Mouse (Mus musculus) ovary, postnatal 10 days (tissue): ENCODE measurements around the gene Rnh1.

ENCODE experiments used
- DNase-seq: peaks from one replicate; pipeline ENCODE4 v3.0.0; 2022; ENCODE audit warnings: low spot score

Gene Rnh1

DNA sequence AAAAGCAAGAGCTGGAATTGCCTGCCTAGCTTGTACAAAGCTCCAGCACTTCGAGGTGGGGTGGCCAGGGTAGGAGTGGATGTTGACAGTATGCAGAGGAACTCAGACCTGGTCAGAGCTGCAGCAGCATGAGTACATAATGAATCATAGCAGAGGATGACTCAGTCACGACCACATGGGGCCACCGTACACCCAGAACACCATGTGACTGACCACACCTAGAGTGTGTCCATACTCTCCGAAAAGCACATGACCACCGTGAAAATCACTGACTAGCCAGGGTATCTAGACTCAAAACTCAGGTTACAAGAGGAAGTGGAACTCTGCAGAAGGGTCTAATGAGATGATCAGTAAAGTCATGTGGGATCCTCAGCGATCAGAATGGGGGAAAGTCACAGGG, 7.8 kb downstream of the Rnh1 start:
- DNase-seq, result no peak

DNA sequence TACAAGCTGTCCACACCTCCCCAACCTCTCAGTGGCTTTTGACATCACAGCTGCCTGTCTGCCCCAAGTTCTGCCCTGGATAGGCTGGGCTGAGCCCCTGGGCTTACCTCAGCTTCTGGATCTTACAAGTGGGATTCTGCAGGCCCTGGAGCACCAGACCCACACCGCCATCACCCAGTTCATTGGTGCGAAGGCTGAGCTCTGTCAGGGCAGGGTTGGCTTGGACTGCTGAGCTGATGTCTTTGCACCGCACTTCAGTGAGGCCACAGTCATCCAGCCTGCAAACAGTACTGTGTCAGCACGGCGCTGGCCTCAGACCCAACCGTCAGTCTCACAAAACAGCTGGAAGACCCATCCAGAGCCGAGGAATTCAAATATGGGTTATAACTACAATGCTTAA, 8.3 kb downstream of the Rnh1 start:
- no peak for DNase-seq

DNA sequence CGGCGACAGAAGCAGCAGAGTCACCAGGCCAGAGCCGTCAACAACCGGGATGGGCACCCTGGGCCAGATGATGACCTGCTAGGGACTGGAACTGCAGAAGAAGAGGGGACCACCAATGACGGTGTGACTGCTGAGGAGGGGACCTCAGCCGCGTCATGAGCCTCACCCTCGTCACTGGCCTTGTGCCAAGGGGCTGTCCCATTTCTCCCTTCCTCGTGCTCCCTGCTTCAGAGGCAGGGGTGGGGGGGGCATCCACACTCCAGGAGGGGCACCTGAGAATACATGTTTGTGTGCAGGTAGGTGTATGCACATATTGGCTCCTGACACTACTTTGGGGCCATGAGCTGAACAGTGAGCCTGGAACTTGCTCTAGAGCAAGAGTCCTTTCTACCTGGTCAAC, 17.3 kb downstream of the Rnh1 start:
- no peak for DNase-seq

GRCm38 (mm10) chr7:141148639-141149038, 24.0 kb downstream of the Rnh1 start:
- no peak for DNase-seq

DNA sequence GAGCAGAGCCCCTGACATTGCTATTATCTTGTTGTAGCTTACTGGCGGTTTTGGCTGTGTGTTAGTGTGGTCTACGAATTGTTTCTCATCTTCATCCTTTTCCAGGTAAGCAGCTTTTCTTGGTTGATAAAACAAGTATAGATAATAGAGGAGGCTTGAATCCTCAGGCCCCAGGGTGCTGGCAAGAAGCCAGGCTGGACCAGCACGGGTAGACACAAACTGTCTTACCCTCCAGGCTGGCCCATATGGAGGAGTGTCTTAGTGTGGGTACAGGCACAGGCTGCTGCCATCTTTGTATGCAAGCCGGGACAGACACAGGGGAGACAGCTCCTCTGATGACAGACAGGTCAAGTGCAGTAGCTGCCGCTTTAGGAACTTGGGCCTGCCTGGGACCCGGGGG, 25.6 kb downstream of the Rnh1 start:
- no peak for DNase-seq

DNA sequence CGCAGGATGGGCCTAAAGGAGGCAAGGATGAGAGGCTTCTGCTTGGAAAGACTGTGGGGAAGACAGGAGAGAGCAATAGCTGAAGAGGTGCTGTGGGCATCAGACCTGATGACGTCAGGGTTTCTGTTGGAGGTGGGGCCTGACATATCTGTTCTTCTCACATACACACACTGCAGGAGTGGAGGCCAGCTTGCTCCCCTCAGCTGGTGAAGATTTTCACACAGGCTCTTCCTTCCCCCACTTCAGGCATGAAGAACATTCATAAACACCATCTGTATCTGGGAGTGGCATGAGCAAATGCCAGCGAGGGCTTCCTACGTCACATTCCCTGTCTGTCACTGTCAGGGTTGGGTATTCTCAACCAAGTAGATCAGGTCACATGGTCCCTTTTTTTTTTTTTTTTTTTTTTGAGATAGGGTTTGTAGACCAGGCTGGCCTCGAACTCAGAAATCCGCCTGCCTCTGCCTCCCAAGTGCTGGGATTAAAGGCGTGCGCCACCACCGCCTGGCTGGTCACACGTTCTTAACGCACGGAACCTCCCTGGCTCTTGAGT, 26.5 kb downstream of the Rnh1 start:
- DNase-seq, result no peak

DNA sequence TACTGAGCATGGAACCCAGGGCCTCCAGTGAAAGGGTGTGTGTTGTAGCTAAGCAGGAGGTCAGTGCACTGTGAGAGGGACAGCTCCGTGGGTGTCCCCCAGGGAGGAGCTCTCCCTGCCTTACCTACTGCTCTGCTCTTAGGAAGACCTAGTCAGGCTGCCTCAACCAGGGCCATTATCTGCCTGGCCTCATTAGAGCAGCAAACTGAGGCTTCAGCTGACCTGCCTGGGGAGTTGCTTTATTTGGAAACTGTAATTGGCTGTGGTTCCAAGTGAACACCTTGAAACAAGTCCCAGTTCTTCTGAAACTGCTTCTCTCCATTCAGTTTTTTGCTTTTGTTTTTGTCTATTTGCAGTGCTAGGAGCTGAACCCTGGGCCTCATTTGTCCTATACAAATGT, 27.3 kb downstream of the Rnh1 start:
- no peak for DNase-seq

- no peak for DNase-seq
Observed at GRCm38 (mm10) chr7:141144650-141145049, 28.0 kb downstream of the Rnh1 start.

GRCm38 (mm10) chr7:141143861-141144260, 28.8 kb downstream of the Rnh1 start:
- no peak for DNase-seq

- DNase-seq, result no peak
Observed at GRCm38 (mm10) chr7:141143112-141143511, 29.5 kb downstream of the Rnh1 start.

- no peak for DNase-seq
Observed at GRCm38 (mm10) chr7:141141326-141141725, 31.3 kb downstream of the Rnh1 start.

DNA sequence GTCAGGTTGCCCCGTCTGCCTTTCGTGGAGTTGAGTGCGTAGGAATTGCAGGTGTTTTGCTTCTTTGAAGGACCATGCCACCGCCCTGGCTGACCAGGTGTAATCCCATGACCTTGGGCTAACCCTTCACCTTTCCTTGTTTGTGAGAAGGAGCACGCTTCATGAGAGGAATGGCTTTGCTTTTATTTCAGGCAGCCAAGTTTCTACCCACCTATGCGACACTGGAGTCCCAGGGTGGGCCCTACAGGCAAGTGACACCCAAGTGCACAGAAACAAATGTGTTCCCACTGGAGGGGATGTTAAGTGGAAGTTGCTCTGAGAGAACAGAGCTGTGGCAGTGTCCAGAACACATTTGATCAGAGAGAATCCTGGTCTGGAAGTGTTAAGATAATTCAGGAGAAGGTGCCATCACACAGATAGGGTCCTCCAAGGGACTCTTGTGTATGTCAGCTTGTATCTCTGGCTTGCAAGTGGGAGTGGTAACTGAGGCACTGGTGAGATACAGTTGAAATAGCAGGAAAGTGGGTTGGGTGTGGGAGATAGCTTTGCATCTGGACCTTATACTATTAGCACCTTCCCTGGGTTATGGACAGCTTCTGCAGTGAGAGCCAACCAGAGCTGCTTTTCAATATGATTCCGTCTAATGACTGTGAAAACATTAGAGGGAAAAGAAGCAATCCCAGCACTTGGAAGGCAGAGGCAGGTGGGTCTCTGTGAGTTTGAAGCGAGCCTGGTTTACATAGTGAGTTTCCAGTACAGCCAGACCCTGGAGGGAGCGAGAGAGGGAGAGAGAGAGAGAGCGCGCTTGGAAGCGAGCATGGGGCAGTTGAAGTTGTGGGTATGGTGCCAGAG, 40.5 kb downstream of the Rnh1 start:
- no peak for DNase-seq

- peak; percentile 65 for DNase-seq
Observed at GRCm38 (mm10) chr7:141131024-141131820, 41.4 kb downstream of the Rnh1 start.

- DNase-seq, result no peak
Observed at GRCm38 (mm10) chr7:141123517-141123856, 49.2 kb downstream of the Rnh1 start.

GRCm38 (mm10) chr7:141122689-141123516, 49.8 kb downstream of the Rnh1 start:
- peak; percentile 74 for DNase-seq

DNA sequence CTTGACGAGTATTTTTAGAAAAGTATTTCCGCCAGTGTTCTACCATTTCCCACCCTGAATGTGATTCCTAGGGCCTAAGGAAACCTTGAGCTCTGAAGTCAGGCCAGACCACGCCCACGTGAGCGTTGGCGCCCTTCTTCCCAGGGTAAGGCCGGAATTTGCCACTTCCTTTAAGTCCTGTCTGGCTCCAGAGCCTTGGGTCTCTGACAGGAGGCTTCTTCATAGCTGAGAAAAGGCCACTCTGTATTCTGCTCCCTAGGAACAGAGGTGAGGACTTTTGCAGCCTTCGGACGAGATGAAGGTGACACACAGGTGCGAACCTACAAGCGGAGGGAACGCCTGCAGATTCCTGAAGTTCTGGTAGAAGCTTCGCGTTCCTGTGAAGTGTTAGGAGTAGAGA, 50.4 kb downstream of the Rnh1 start, which contains the start of gene Ptdss2:
Gene Ptdss2 (plus strand): TSS at position 138 of the 400 bp plus-strand sequence.
- no peak for DNase-seq

GRCm38 (mm10) chr7:141121051-141121531, 51.6 kb downstream of the Rnh1 start:
- DNase-seq, result no peak

GRCm38 (mm10) chr7:141120605-141121004, 52.1 kb downstream of the Rnh1 start:
- no peak for DNase-seq

GRCm38 (mm10) chr7:141119487-141119886, 53.2 kb downstream of the Rnh1 start:
- DNase-seq, result no peak

DNA sequence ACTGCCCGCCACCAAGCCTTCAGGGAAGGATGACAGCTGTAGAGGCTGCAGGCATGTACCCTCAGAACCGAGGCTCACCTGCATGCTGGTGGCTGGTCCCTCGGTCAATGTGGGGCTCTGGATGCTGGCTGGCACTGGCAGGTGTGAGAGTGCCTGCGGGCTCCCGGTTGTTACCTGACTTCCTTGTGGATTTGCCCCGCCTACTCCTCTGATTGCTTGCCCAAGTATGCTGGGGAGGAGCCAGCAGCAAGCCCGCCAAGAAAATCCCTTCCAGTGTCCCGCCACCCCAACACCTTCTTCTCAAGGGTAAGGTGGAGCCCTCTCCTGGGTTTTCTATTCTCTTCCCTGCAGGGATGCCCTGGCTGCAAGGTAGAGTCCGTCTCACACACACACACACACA, 55.0 kb downstream of the Rnh1 start, which contains the start of gene Ano9:
Gene Ano9 (minus strand): TSS at position 171 of the 400 bp plus-strand sequence.
- no peak for DNase-seq

DNA sequence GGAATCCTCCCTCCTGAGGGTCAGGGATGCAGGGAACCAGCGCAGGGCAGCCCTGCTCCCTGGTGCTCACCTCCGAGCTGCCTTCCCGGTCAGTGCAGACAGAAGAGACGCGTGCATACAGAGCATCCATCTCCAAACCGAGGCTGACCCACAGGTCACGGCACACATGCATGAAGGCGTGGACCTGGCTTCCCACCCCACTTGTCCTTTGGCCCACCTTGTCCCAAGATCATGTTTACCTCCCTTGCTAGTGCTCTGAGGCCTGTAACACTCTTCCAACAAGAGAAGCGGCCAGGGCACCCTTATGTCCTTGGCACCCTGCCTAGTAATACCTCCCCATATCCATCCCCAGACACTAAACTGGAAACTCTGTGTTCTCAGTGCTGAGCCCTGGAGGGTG, 56.8 kb downstream of the Rnh1 start:
- DNase-seq, result no peak
